Mouse (Mus musculus): ENCODE data around the gene Mad2l2.

Mad2l2 gene

DNA sequence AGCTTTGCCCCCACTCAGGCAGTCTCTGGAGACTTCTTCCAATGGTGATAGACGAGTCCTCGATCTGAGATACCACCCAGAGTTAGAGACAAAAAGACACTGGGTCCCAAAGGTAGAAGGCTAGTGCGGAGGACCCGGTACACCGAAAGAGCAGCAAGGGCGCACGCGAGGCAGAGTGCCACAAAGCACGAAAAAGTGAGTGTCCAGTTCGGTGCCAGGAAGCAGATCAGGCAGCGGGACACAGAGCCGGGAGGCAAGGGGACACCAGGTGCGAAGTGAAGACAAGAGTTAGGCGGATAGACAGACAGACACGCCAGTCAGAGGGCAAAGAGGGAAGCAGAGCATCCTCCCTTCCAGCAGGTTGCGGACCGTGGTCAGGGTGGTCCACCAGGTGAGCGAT, at the start of gene Mad2l2:
Gene Mad2l2, plus strand, starts transcription at position 252 of the 400 bp plus-strand sequence.
- no peak for DNase-seq (ENCODE audit: low read depth, low spot score)

GRCm38 (mm10) chr4:148080597-148080973, 49.6 kb upstream of the Mad2l2 start:
- DNase-seq (ENCODE audit: low read depth, low spot score), result no peak

- DNase-seq (ENCODE audit: low read depth, low spot score), result no peak
Observed at GRCm38 (mm10) chr4:148081201-148081600, 49.0 kb upstream of the Mad2l2 start.

GRCm38 (mm10) chr4:148082257-148083044, 47.7 kb upstream of the Mad2l2 start:
- peak; percentile 86 for DNase-seq (ENCODE audit: low read depth, low spot score)

DNA sequence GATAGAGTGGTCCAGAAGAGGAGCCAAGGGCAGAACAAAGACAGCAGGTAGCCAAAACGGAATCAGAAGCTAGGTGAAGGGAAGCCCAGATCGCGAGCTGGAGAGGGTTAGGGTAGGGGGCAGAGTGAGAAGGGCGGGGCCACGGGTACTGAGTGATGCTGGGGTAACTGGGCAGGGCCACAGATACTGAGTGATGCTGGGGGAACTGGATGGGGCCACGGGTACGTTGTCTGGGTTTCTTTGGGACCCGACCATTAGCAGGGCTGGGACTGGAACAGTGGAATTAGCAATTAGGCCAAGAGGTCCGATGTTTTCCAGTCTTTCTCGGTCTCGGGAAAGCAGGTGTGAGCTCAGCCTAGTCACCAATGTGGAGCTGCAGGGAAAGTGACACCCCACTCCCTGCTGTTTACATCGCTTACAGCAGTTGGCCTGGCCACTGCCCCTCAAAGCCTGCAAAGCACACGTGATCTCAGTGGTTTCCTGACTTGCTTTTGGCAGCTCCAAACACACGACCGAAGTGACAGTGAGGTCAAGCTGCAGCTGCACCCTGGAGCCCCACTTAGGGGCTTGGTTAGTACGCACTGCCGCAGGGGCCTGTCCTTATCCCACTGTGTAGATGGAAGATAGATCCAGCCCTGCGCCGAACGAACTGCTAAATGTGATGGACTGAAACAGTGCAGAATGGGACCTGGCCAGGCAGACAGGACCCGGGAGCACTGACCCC, 46.8 kb upstream of the Mad2l2 start:
- peak; percentile 85 for DNase-seq (ENCODE audit: low read depth, low spot score)

DNA sequence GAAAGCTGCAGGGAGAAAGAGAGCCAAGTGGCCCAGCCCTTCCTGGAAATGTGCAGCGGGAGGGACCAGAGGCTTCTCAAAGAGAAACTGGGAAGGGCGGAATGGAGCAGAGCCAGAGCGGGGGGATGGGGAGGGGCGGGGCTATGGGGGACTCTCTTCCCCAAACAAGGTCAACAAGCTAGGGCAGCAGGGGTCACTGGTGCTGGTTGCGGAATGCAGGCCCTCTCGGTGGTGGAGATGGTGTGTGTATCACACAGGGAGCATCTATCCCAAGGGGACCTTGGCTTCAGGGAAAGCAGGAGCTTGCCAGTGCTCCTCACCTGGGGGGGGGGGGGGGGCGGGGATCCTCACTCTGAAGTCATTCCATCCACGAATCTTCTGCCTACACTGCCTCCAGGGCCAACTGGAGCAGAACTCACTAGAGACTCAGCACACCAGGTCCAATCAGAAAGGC, 45.9 kb upstream of the Mad2l2 start:
- peak; percentile 97 for DNase-seq (ENCODE audit: low read depth, low spot score)

DNA sequence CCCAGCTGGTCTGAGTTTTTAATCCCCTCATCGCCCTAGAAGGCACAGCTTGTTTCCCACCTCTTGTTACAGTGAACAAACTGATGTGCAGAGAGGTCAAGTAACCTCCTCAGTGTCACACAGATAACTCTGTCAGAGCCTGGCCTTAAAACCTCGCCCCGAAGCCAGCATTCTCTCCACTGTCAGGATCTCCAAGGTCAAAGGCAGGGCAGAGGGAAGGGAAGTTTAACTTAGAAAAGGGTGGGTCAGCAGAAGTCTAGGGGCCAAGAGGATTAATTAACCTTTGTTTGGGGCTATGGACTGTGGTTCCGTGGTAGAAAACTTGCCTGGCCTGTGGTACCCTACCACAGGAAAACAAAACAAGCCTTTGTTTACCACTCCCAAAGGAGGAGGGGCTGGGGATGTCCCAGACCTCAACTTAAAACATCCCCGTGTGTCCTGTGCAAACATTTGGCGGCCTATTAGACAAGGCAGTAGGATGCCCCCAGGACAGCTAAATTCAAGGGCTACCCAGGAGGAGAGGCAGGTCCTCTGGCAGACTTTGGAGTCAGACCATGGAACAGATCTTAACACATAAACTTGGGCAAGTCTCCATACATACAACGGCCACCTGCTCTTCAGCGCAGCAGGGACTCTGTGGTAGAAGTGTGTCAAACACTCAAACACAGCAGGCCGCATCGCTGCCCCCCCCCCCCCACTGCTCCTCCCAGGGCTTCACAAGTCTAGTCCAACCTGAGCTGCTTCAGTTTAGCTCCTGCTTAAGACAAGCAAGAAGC, 44.9 kb upstream of the Mad2l2 start:
- DNase-seq (ENCODE audit: low read depth, low spot score), result peak; percentile 90

DNA sequence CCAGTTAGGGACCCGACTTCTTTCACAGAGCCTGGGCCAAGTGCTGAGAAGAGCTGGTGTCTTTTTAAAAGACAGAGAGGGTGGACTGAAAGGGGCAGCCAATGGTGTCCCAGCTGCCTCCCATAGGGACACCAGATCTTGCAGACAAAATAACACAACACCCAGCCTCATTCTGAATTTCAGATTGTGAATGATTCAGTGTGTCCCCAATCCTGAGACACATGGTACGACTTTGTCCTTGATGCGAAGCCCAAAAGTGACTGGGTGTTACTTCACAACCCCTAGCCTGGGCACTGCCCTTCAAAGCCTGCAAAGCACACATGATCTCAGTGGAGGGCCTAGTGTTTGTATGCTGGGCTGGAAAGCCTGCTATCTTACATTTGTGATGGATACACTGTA, 44.3 kb upstream of the Mad2l2 start:
- no peak for DNase-seq (ENCODE audit: low read depth, low spot score)

DNA sequence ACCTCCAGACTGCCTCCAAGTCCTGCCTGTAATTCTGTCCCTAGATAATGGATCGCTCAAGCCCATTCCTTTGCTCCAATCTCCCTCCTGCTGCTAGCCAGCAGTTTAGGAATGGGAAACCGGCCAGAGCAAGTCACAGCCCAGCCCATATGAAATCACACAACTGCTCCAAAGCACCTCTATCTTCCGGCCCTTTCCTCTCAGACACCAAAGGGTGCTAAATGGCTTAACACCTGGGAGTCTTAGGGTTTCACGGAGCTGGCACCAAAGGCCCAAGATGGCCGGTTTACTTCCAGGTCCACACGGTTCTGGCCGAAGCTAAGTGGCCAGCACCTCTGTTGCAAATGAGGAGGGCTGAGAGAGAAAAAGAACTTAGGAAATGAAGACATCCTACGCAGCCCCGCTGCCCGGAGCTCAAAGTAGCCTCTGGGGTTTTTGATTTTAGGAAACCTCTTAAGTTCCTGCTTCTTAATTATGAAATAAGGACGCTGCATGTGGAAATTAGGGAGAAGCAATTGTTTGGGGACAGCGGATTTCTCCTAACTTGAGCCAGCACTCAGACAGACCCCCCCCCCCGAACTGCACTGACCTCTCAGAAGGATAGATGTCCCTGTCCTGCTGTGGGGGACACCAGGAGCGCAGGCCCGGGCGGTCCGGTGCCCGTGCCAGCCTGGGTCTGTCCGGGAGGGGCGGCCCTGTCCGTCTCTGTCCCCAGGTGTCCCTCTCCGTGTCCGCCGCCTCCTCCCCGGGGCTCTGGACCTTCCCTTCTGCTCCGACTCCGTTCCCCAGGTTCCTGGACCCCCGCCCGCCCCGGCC, 42.9 kb upstream of the Mad2l2 start:
- DNase-seq (ENCODE audit: low read depth, low spot score), result peak; percentile 96

DNA sequence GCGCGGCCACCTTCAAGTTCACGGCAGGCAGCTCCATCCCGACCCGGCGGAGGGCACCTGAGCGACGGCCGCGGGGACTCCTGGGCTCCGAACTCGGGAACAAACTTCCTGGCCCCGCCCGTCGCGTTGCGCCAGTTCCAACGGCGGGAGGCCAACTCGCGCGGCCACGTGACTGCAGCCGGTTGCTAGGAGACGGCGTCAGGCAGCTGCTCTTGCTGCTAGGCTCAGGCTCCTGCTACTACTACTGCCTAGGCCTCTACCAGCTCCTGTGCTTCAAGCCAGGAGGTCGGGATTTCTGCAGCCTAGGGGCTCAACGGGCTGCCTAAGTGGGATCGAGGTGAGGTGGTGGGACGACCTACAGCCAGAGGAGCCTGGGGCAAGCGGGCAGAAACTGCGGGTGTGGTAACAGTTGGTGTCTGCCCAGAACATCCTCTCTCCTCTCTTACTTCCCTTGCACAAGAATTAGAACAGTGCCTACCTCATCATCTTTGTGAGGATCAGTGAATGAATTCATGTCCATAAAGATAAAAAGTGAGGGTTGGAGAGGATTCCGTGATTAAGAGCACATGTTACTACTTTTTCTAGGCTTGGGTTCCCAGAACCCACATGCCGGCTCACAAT, 42.2 kb upstream of the Mad2l2 start, which contains the start of gene Agtrap:
Gene Agtrap, minus strand, starts transcription at position 125 of the 621 bp plus-strand sequence.
- peak; percentile 98 for DNase-seq (ENCODE audit: low read depth, low spot score)

DNA sequence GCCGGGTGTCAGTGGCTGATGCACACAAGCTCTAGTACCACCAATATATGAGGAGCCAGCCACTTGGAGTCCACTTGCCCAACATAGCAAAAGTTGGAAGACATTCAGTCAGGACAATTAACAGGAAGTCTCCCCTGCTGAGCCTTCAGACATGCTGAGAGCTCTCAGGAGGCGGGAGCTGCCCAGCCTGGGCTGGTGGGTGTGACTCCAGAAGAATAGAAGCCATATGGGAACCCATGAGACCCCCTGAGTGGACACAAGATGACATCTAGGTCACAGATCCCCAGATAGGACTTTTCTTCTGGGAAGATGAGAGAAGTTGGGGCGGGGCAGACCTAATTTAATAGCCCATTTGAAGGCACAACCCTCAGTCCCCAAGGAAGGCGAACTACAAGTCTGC, 41.0 kb upstream of the Mad2l2 start:
- DNase-seq (ENCODE audit: low read depth, low spot score), result peak; percentile 78

DNA sequence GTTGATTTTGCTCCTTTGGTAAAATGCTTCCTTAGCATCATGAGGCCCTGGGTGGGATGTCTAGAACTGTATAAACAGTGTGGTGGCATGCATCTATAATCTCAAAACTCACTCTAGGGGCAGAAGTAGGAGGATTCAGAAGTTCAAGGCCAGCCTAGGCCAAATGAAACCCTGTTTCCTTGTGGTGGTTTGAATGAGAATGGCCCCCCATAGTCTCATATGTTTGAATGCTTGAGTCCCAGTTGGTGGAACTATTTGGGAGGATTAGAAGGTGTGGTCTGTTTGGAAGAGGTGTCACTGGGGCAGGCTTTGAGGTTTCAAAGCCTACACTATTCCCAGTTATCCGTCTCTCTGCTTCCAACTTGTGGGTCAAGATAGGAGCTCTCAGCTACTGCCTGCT, 39.0 kb upstream of the Mad2l2 start:
- DNase-seq (ENCODE audit: low read depth, low spot score), result no peak

DNA sequence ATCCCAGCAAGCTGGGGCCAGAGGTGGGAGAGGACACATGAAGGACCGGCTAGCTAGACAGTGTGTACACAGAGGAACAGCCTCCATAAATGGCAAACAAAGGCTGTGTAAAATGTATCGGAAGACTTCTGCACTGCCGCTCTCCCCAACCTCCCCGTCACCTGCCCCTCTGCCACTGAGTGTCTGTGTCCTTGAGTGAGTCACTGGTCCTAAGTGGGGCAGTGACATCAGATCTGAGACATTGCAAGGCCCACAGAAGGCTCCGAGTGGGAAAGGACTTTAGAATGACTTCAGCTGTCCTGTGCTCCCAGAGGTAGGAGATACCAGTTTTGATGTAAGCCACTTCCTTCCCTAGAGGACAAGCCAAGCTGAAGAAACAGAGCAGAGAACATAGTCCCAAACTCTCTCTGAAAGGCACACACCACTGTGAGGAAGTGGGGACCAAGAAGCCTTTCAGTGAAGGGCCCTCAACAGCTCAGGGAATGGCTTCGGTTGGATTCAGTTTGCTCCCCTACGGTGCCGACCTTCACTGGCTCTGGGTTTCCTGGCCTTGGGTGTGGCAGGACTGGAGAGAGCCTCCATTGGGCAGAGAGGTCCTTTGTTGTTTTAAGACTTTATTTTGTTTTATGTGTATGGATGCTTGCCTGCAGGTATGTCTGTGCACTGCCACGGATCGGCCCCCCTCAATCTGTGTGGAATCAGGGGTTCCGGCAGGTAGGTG, 37.5 kb upstream of the Mad2l2 start:
- no peak for DNase-seq (ENCODE audit: low read depth, low spot score)

- peak; percentile 81 for DNase-seq (ENCODE audit: low read depth, low spot score)
Observed at GRCm38 (mm10) chr4:148094161-148094560, 36.0 kb upstream of the Mad2l2 start.

DNA sequence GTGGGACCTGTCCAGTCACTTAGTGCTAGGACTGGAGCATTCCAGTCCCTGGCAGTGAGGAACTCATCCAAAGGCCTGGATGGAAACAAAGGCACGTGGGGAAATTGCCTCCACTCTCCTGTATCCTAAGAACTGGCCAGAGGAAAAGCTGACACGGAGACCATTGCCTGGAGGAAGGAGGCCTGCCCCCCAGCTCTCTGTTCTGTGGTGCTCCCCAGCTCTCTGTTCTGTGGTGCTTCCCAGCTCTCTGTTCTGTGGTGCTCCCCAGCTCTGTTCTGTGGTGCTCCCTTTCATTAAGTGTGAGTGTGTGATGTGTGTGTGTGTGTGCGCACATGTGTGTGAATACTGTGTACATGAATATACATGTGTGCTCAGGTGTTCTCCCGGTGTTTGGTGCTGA, 35.1 kb upstream of the Mad2l2 start:
- DNase-seq (ENCODE audit: low read depth, low spot score), result peak; percentile 75

- no peak for DNase-seq (ENCODE audit: low read depth, low spot score)
Observed at GRCm38 (mm10) chr4:148097936-148098335, 32.2 kb upstream of the Mad2l2 start.

GRCm38 (mm10) chr4:148098666-148099065, 31.5 kb upstream of the Mad2l2 start:
- DNase-seq (ENCODE audit: low read depth, low spot score), result no peak

DNA sequence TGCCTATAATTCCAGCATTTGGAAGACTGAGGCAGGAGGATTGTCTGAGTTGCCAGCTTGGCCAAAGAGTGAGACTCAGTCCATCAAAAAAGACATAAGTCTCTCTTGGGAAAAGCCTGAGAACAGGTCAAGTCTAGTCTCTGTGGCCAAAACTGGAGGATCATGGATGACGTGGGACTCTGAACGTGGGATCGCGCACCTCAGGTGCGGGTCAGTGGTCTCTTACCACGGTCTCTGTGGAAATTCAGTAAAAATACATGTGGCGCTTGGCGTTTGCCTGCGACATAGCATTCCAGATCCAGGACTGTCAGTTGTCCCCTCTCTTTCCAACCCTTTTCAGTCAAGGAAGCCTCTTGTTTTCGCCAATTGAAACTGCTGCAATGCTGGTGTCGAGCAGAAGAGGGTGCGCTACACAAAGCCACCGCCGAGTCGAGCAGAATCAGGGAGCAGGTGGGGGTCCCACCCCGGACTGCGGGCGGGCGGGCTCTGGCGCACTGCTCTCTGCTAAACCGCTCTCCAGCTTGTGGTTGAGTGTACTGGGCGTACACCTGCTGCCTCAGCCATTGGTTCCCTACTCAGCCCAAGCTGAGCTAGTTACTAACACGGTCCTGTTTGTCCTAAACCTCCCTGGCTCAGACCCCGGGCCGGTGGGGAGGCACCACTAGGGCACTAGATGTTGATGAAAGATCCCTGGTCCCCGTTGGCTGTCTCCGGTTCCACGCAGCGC, 28.2 kb upstream of the Mad2l2 start:
- DNase-seq (ENCODE audit: low read depth, low spot score), result peak; percentile 88

GRCm38 (mm10) chr4:148104146-148104545, 26.0 kb upstream of the Mad2l2 start:
- no peak for DNase-seq (ENCODE audit: low read depth, low spot score)
